Mouse (Mus musculus): ENCODE results near the gene Setd2.

The Setd2 gene

GRCm38 (mm10) chr9:110532538-110533291 is at the start of gene Setd2:
TSS of gene Setd2 (plus strand) at chr9:110532597.
- DNase-seq (ENCODE audit: low read depth, low spot score) = peak; percentile 72
- H3K27me3 ChIP-seq (ENCODE audit: control insufficient read depth, insufficient read depth, low read length, poor library complexity, severe bottlenecking) = no peaks in the 10 kb centered on the region
- H3K36me3 ChIP-seq (ENCODE audit: control insufficient read depth, insufficient read depth, low read length, poor library complexity, severe bottlenecking) = no peaks in the 10 kb centered on the region

DNA sequence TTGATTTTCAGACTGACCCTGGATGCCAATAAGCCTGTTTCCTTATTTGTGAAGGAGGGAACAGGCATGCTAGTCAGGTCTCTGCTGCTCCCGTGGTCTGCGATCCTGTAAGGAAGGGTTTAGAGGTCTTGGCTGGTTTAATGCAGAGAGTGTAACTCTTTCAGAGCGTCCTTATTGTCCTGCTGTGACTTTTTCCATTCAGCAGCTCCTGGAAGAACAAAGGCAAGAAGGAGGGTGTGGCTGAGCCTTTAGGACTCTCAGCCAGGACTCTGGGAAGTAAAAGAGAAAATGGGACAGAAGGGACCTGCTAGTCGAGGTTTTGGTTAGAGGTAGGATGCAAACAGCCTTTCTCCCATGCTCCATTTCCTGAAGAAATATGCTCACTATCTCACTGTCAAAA is 43.6 kb upstream of the Setd2 start:
- H3K27me3 ChIP-seq (ENCODE audit: control insufficient read depth, insufficient read depth, low read length, poor library complexity, severe bottlenecking) = no peaks in the 10 kb centered on the region
- no peak for DNase-seq (ENCODE audit: low read depth, low spot score)
- no peaks in the 10 kb centered on the region for H3K36me3 ChIP-seq (ENCODE audit: control insufficient read depth, insufficient read depth, low read length, poor library complexity, severe bottlenecking)

DNA sequence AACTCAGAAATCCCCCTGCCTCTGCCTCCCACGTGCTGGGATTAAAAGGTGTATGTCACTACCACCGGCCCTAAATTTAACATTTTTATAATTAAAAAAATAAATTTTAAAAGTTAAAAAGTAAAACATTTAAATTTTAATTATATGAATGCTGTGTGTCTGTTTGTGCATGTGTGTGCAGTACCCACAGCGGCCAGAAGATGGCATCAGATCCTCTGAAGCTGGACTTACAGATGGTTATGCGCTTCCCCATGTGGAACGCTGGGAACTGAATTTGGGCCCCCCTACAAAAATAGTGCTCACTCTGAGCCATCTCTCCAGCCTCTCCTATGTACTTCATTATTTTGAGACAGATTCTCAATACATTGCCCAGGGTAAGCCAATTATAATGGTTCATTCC is 41.5 kb upstream of the Setd2 start:
- Histone ChIP-seq H3K36me3 (ENCODE audit: control insufficient read depth, insufficient read depth, low read length, poor library complexity, severe bottlenecking) (no peaks in the 10 kb centered on the region), H3K27me3 (ENCODE audit: control insufficient read depth, insufficient read depth, low read length, poor library complexity, severe bottlenecking) (no peaks in the 10 kb centered on the region)
- DNase-seq (ENCODE audit: low read depth, low spot score) = peak; percentile 58

GRCm38 (mm10) chr9:110525737-110526136 is 6.7 kb upstream of the Setd2 start:
- peak; percentile 23 for DNase-seq (ENCODE audit: low read depth, low spot score)
- H3K27me3 ChIP-seq (ENCODE audit: control insufficient read depth, insufficient read depth, low read length, poor library complexity, severe bottlenecking) = no peaks in the 10 kb centered on the region
- no peaks in the 10 kb centered on the region for H3K36me3 ChIP-seq (ENCODE audit: control insufficient read depth, insufficient read depth, low read length, poor library complexity, severe bottlenecking)

DNA sequence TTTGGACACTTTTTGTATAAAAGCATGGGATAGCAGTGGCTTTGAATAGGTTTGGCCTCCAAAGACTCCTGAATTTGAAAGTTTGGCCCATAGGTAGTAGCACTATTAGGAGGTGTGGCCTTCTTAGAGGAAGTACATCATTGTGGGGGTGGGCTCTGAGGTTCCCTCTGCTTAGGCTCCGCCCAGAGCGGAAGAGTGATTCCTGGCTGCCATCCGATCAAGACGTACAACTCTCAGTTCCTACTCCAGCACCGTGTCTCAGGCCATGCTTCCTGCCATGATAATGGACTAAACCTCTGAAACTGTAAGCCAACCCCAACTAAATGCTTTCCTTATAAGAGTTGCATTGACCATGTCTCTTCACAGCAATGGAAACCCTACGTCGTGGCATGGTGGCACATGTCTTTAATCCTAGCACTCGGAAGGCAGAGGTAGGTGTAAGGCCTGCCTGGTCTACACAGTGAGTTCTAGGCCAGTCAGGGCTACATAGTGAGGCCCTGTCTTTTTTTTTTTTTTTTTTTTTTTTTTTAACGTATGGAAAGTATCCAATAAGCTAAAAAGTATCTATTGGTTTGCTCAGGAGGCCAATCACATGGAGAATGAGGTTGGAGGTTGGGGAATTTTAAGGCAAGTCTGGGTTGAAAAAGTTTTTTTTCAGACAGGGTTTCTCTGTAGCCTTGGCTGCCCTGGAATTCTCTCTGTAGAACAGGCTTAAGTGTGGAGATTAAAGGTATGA is 3.2 kb upstream of the Setd2 start:
- no peaks in the 10 kb centered on the region for H3K36me3 ChIP-seq (ENCODE audit: control insufficient read depth, insufficient read depth, low read length, poor library complexity, severe bottlenecking)
- no peak for DNase-seq (ENCODE audit: low read depth, low spot score)
- no peaks in the 10 kb centered on the region for H3K27me3 ChIP-seq (ENCODE audit: control insufficient read depth, insufficient read depth, low read length, poor library complexity, severe bottlenecking)

DNA sequence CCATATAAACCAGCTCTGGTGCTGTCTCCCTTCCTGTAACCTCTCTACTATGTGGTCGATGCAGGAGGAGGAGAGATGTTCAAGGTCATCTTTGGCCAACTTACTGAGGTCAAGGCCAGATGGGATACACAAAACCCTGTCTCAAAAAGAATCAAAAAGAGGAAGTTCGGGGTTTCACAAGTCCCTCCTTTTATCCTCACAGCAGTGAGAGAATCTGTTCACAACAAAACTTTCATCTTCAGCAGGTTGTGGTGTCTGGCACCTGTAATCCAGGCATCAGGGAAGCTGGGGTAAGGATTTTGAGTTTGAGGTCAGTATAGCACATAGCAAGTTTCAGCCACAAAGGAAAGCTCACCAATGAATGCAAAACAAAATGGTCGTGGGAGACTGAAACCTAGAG is 1.7 kb upstream of the Setd2 start:
- DNase-seq (ENCODE audit: low read depth, low spot score) = peak; percentile 56
- H3K36me3 ChIP-seq (ENCODE audit: control insufficient read depth, insufficient read depth, low read length, poor library complexity, severe bottlenecking) = no peaks in the 10 kb centered on the region
- no peaks in the 10 kb centered on the region for H3K27me3 ChIP-seq (ENCODE audit: control insufficient read depth, insufficient read depth, low read length, poor library complexity, severe bottlenecking)

DNA sequence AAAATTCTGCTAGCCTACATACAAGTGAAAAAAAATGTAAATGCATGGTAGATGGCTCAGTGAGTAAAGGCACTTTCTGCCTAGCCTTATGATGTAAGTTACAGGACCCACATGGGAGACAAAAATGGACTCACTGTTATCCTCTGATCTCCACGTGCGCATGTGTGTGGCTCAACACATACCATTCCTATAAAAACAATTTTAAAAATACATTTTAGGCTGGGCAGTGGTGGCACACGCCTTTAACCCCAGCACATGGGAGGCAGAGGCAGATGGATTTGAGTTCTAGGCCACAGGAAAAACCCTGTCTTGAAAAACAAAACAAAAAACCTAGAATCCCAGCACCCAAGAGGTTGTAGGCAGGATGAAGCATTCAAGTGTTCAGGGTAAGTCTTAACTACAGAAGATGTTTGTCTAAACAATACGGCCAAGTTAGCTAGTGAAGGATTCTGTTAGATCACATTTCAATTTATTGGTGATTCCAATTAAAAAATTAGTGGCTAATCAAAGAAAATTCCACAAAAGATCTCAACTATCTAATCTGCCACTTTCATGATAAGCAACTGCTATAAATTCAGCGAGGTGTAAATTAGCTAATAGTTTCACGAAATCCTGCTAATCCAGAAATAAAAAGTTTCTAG is 1.1 kb upstream of the Setd2 start:
- DNase-seq (ENCODE audit: low read depth, low spot score) = peak; percentile 24
- Histone ChIP-seq H3K27me3 (ENCODE audit: control insufficient read depth, insufficient read depth, low read length, poor library complexity, severe bottlenecking) (no peaks in the 10 kb centered on the region), H3K36me3 (ENCODE audit: control insufficient read depth, insufficient read depth, low read length, poor library complexity, severe bottlenecking) (no peaks in the 10 kb centered on the region)

GRCm38 (mm10) chr9:110531914-110532489 is 395 bp upstream of the Setd2 start:
- no peaks in the 10 kb centered on the region for H3K36me3 ChIP-seq (ENCODE audit: control insufficient read depth, insufficient read depth, low read length, poor library complexity, severe bottlenecking)
- DNase-seq (ENCODE audit: low read depth, low spot score) = peak; percentile 95
- H3K27me3 ChIP-seq (ENCODE audit: control insufficient read depth, insufficient read depth, low read length, poor library complexity, severe bottlenecking) = no peaks in the 10 kb centered on the region

GRCm38 (mm10) chr9:110533645-110534044 is 1.2 kb downstream of the Setd2 start:
- Histone ChIP-seq H3K27me3 (ENCODE audit: control insufficient read depth, insufficient read depth, low read length, poor library complexity, severe bottlenecking) (no peaks in the 10 kb centered on the region), H3K36me3 (ENCODE audit: control insufficient read depth, insufficient read depth, low read length, poor library complexity, severe bottlenecking) (no peaks in the 10 kb centered on the region)
- peak; percentile 20 for DNase-seq (ENCODE audit: low read depth, low spot score)

DNA sequence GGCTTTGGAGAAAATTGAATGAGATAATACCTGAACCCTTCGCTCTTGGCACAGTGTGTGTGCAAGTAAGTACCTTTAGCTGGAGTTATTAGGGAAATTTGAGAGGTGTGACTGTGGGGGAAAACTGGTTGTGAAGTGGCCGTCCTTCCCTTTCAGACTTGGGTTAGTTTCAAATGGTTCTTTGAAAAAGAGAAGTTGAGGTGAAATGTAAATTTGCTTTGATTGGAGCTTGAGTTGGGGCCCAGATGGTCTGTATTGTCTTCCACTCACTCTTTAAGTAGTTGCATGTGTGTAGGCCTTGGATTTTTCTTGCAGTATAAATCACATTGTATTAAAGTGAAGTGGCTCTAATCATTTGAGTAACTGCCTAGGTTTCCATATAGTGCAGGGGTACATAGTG is 2.7 kb downstream of the Setd2 start:
- peak; percentile 62 for DNase-seq (ENCODE audit: low read depth, low spot score)
- H3K36me3 ChIP-seq (ENCODE audit: control insufficient read depth, insufficient read depth, low read length, poor library complexity, severe bottlenecking) = no peaks in the 10 kb centered on the region
- H3K27me3 ChIP-seq (ENCODE audit: control insufficient read depth, insufficient read depth, low read length, poor library complexity, severe bottlenecking) = no peaks in the 10 kb centered on the region

GRCm38 (mm10) chr9:110536636-110537035 is 4.2 kb downstream of the Setd2 start:
- no peaks in the 10 kb centered on the region for H3K36me3 ChIP-seq (ENCODE audit: control insufficient read depth, insufficient read depth, low read length, poor library complexity, severe bottlenecking)
- no peaks in the 10 kb centered on the region for H3K27me3 ChIP-seq (ENCODE audit: control insufficient read depth, insufficient read depth, low read length, poor library complexity, severe bottlenecking)
- no peak for DNase-seq (ENCODE audit: low read depth, low spot score)

GRCm38 (mm10) chr9:110538511-110538910 is 6.1 kb downstream of the Setd2 start:
- DNase-seq (ENCODE audit: low read depth, low spot score) = no peak
- Histone ChIP-seq H3K36me3 (ENCODE audit: control insufficient read depth, insufficient read depth, low read length, poor library complexity, severe bottlenecking) (no peaks in the 10 kb centered on the region), H3K27me3 (ENCODE audit: control insufficient read depth, insufficient read depth, low read length, poor library complexity, severe bottlenecking) (no peaks in the 10 kb centered on the region)

GRCm38 (mm10) chr9:110541988-110542387 is 9.6 kb downstream of the Setd2 start:
- no peak for DNase-seq (ENCODE audit: low read depth, low spot score)
- H3K36me3 ChIP-seq (ENCODE audit: control insufficient read depth, insufficient read depth, low read length, poor library complexity, severe bottlenecking) = no peaks in the 10 kb centered on the region; the same call in 1 of the 2 replicates
- H3K27me3 ChIP-seq (ENCODE audit: control insufficient read depth, insufficient read depth, low read length, poor library complexity, severe bottlenecking) = no peaks in the 10 kb centered on the region

DNA sequence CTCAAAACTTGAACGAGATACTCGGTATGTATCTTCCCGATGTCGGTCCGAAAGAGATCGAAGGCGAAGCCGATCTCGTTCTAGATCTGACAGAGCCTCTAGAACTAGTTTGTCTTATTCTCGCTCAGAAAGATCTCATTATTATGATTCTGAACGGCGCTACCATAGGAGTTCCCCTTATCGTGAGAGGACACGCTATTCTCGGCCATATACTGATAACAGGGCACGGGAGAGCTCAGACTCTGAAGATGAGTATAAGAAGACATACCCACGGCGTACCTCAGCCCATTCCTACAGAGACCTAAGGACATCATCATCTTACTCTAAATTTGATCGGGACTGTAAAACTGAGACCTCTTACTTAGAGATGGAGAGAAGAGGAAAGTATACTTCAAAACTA is 15.9 kb downstream of the Setd2 start:
- peaks cover 32% of the 10 kb centered on the region for H3K36me3 ChIP-seq (ENCODE audit: control insufficient read depth, insufficient read depth, low read length, poor library complexity, severe bottlenecking)
- H3K27me3 ChIP-seq (ENCODE audit: control insufficient read depth, insufficient read depth, low read length, poor library complexity, severe bottlenecking) = no peaks in the 10 kb centered on the region
- no peak for DNase-seq (ENCODE audit: low read depth, low spot score)

DNA sequence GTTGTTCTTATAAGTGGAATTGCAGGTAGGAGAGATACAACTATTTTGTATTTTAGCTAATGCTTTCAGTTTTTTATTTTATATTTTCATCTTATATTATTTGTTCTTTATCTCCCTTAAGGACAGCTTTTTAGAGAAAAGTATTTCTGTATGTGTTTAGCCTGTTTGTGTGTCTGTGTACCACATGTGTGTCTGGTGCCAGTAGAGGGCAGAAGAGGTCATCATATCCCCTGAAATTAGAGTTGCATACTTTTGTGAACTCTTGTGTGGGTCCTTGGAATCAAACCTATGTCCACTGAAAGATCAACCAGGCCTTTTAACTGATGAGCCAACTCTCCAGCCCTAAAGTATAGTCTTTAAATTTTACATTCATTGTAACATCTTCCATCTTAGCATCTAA is 35.9 kb downstream of the Setd2 start:
- peak; percentile 41 for DNase-seq (ENCODE audit: low read depth, low spot score)
- Histone ChIP-seq H3K36me3 (ENCODE audit: control insufficient read depth, insufficient read depth, low read length, poor library complexity, severe bottlenecking) (peaks cover 17% of the 10 kb centered on the region), H3K27me3 (ENCODE audit: control insufficient read depth, insufficient read depth, low read length, poor library complexity, severe bottlenecking) (no peaks in the 10 kb centered on the region)
